ENCODE assay signal across 8 mouse cellular contexts in genomic region chr14:31640890-31641505, GRCm38 (mm10). TPM values are rescaled to one million over a fixed set of nuclear protein-coding genes. Genes with fewer than 3 reads are reported as not detected.
DNase-seq lines count a peak whose midpoint lies in the region; ATAC-seq and TF ChIP-seq lines count a peak whose summit lies in the region.

TSS of gene Btd (plus strand) at chr14:31641028.
TSS of gene Hacl1 (minus strand) at chr14:31641286.

- peak within 1 kb of the TSS; percentile 97 for H3K4me2 ChIP-seq in CH12.LX (ENCODE audit: insufficient read depth, low read depth, poor library complexity, severe bottlenecking)
- H3K4me2 ChIP-seq in heart, embryonic 15.5 days: peak within 1 kb of the TSS; percentile 90
- peak within 1 kb of the TSS; percentile 87 for H3K4me2 ChIP-seq in liver, embryonic 16.5 days (ENCODE audit: low read depth, low read length)
- H3K4me2 ChIP-seq in neural tube, embryonic 13.5 days: peak within 1 kb of the TSS; percentile 93

- TF ChIP-seq EP300 in CH12.LX (IDR thresholded peaks at IDR 0.05; ENCODE audit: low read length): no peak

- no peaks in the 10 kb centered on the region for H3K9me3 ChIP-seq in CH12.LX (replicated peaks; ENCODE audit: low read length)
- H3K9me3 ChIP-seq in forebrain, embryonic 10.5 days: no peaks in the 10 kb centered on the region
- no peaks in the 10 kb centered on the region for H3K9me3 ChIP-seq in heart, embryonic 15.5 days (replicated peaks)
- H3K9me3 ChIP-seq in liver, embryonic 16.5 days (replicated peaks; ENCODE audit: control insufficient read depth, low read length): no peaks in the 10 kb centered on the region
- no peaks in the 10 kb centered on the region for H3K9me3 ChIP-seq in neural tube, embryonic 13.5 days

- peak within 1 kb of the TSS; percentile 76 for H3K9ac ChIP-seq in CH12.LX (ENCODE audit: insufficient read depth, low read depth)
- peak within 1 kb of the TSS; percentile 71 for H3K9ac ChIP-seq in heart, embryonic 15.5 days
- peak within 1 kb of the TSS; percentile 82 for H3K9ac ChIP-seq in liver, embryonic 16.5 days (ENCODE audit: low read depth, low read length)
- peak within 1 kb of the TSS; percentile 73 for H3K9ac ChIP-seq in neural tube, embryonic 13.5 days

- H3K79me2 ChIP-seq in CH12.LX (replicated peaks; ENCODE audit: control insufficient read depth, extremely low read depth, insufficient read depth, poor library complexity, severe bottlenecking): no peaks in the 10 kb centered on the region; the same call in 1 of the 2 replicates

- DNase-seq in CH12.LX (ENCODE audit: extremely low read depth): peak; percentile 97
- peak; percentile 90 for DNase-seq in c-Kit-positive CD71-negative TER-119-negative erythroid progenitor cells, embryonic 14.5 days (ENCODE audit: low read depth)
- peak; percentile 88 for DNase-seq in forebrain, embryonic 10.5 days (ENCODE audit: extremely low spot score, low spot score)
- DNase-seq in kidney, postnatal 25 days: peak; percentile 92 to 96

- in situ Hi-C loops in CH12.LX (cut with MboI; ENCODE audit: low pct_ligation_motif_present, low pct_unique_long_range_greater_than_20kb, low sequenced_read_pairs): no loop called here

- H3K27me3 ChIP-seq in CH12.LX (replicated peaks): no peaks in the 10 kb centered on the region
- H3K27me3 ChIP-seq in forebrain, embryonic 10.5 days (ENCODE audit: poor library complexity, severe bottlenecking): no peaks in the 10 kb centered on the region
- no peaks in the 10 kb centered on the region for H3K27me3 ChIP-seq in heart, embryonic 15.5 days
- H3K27me3 ChIP-seq in liver, embryonic 16.5 days (ENCODE audit: control insufficient read depth, insufficient read depth, low read depth, low read length): no peaks in the 10 kb centered on the region
- H3K27me3 ChIP-seq in neural tube, embryonic 13.5 days: no peaks in the 10 kb centered on the region
- H3K27me3 ChIP-seq in testis, adult 2 months (ENCODE audit: control insufficient read depth, insufficient read depth, low read length): no peaks in the 10 kb centered on the region

- under 1% methylated on average over 30 of the region's 30 CpGs for WGBS in forebrain, embryonic 10.5 days
- WGBS in heart, embryonic 15.5 days: under 1% methylated on average over 30 of the region's 30 CpGs
- 0% methylated on average over 30 of the region's 30 CpGs for WGBS in liver, embryonic 16.5 days (ENCODE audit: insufficient replicate concordance)
- under 1% methylated on average over 30 of the region's 30 CpGs for WGBS in neural tube, embryonic 13.5 days

- dilution Hi-C loops in CH12.LX (cut with MboI; ENCODE audit: extremely low pct_ligation_motif_present, extremely low pct_unique_long_range_greater_than_20kb, low sequenced_read_pairs): no loop called here

- H3K4me3 ChIP-seq in CH12.LX (replicated peaks in 1 of 3; ENCODE audit: low read depth in 2 of 3, low read length in 2 of 3, poor library complexity in 1 of 3): peak within 1 kb of the TSS; percentile 64 to 82 (median 70)
- peak within 1 kb of the TSS; percentile 77 for H3K4me3 ChIP-seq in forebrain, embryonic 10.5 days
- peak within 1 kb of the TSS; percentile 83 for H3K4me3 ChIP-seq in heart, embryonic 15.5 days
- peak within 1 kb of the TSS; percentile 82 for H3K4me3 ChIP-seq in liver, embryonic 16.5 days (ENCODE audit: low read depth, low read length)
- peak within 1 kb of the TSS; percentile 54 for H3K4me3 ChIP-seq in neural tube, embryonic 13.5 days
- peak within 1 kb of the TSS; percentile 95 for H3K4me3 ChIP-seq in testis, adult 2 months (ENCODE audit: control insufficient read depth, low read depth, low read length)

- TF ChIP-seq POLR2A in CH12.LX (IDR thresholded peaks at IDR 0.05; ENCODE audit: low read depth, low read length): peak; percentile 81
- TF ChIP-seq POLR2A in testis, adult 2 months (IDR thresholded peaks at IDR 0.05; ENCODE audit: control insufficient read depth, low read depth, low read length): peak; percentile 50; the same call in 1 of the 2 replicates

- no peak for TF ChIP-seq CTCF in CH12.LX (conservative IDR thresholded peaks at IDR 0.05 in 1 of 2, IDR thresholded peaks at IDR 0.05 in 1 of 2; ENCODE audit: low read depth in 2 of 2, low read length in 2 of 2)
- no peak for TF ChIP-seq CTCF in testis, adult 2 months (IDR thresholded peaks at IDR 0.05; ENCODE audit: control insufficient read depth, insufficient read depth, insufficient replicate concordance, low read depth, low read length)

- no peak for TF ChIP-seq RAD21 in CH12.LX (IDR thresholded peaks at IDR 0.05; ENCODE audit: low read depth, low read length)

- peaks cover 3 to 33% of the 10 kb centered on the region in 2 experiments for H3K4me1 ChIP-seq in CH12.LX (ENCODE audit: control insufficient read depth in 1 of 2, insufficient read depth in 2 of 2)
- peaks cover 17% of the 10 kb centered on the region for H3K4me1 ChIP-seq in forebrain, embryonic 10.5 days
- peaks cover 12% of the 10 kb centered on the region for H3K4me1 ChIP-seq in heart, embryonic 15.5 days (replicated peaks)
- H3K4me1 ChIP-seq in liver, embryonic 16.5 days (ENCODE audit: control insufficient read depth, low read depth, low read length): peaks cover 13% of the 10 kb centered on the region
- H3K4me1 ChIP-seq in neural tube, embryonic 13.5 days (replicated peaks): peaks cover 19% of the 10 kb centered on the region
- H3K4me1 ChIP-seq in testis, adult 2 months (ENCODE audit: control insufficient read depth, insufficient read depth, low read length): peaks cover 2% of the 10 kb centered on the region; the same call in 1 of the 2 replicates

- ATAC-seq in heart, embryonic 15.5 days (replicated peaks; ENCODE audit: insufficient number of reproducible peaks, insufficient read depth, low FRiP score, low read depth): peak; percentile 98
- ATAC-seq in liver, embryonic 16.5 days (ENCODE audit: low read depth): peak; percentile 95
- peak; percentile 98 for ATAC-seq in neural tube, embryonic 13.5 days (ENCODE audit: low read depth)

- peak within 1 kb of the TSS; percentile 89 for H3K27ac ChIP-seq in CH12.LX (ENCODE audit: insufficient read depth, low read depth)
- peak within 1 kb of the TSS; percentile 90 for H3K27ac ChIP-seq in forebrain, embryonic 10.5 days
- peak within 1 kb of the TSS; percentile 90 for H3K27ac ChIP-seq in heart, embryonic 15.5 days
- H3K27ac ChIP-seq in liver, embryonic 16.5 days (ENCODE audit: low read length): peak within 1 kb of the TSS; percentile 90
- H3K27ac ChIP-seq in neural tube, embryonic 13.5 days (replicated peaks): peak within 1 kb of the TSS; percentile 75
- peak within 1 kb of the TSS; percentile 88 for H3K27ac ChIP-seq in testis, adult 2 months (ENCODE audit: control insufficient read depth, insufficient read depth, low read depth, low read length)

- H3K36me3 ChIP-seq in CH12.LX (replicated peaks in 1 of 2; ENCODE audit: control insufficient read depth in 1 of 2, insufficient read depth in 1 of 2, low read length in 1 of 2): peaks cover 0 to 7% of the 10 kb centered on the region in 2 experiments
- no peaks in the 10 kb centered on the region for H3K36me3 ChIP-seq in forebrain, embryonic 10.5 days (replicated peaks)
- no peaks in the 10 kb centered on the region for H3K36me3 ChIP-seq in heart, embryonic 15.5 days
- H3K36me3 ChIP-seq in liver, embryonic 16.5 days (ENCODE audit: control insufficient read depth, insufficient read depth): no peaks in the 10 kb centered on the region
- no peaks in the 10 kb centered on the region for H3K36me3 ChIP-seq in neural tube, embryonic 13.5 days
- no peaks in the 10 kb centered on the region for H3K36me3 ChIP-seq in testis, adult 2 months (ENCODE audit: control insufficient read depth, insufficient read depth, low read length)

TF ChIP-seq in CH12.LX, 34 proteins besides CTCF, POLR2A, EP300 and RAD21 (continues in another document):
- TF ChIP-seq E2F4 (IDR thresholded peaks at IDR 0.05; ENCODE audit: insufficient replicate concordance, low read depth, low read length): peak; percentile 72; the same call in 1 of the 2 replicates
- peak; percentile 60; the same call in 1 of the 2 replicates for TF ChIP-seq TCF12 (IDR thresholded peaks at IDR 0.05; ENCODE audit: low read depth, low read length)
- no peak for TF ChIP-seq SMC3 (IDR thresholded peaks at IDR 0.05; ENCODE audit: low read depth, low read length)
- TF ChIP-seq KAT2A (IDR thresholded peaks at IDR 0.05; ENCODE audit: insufficient replicate concordance, low read length): 0 out of 2 replicates have a peak, but pooled peaks have one; percentile 29
- no peak for TF ChIP-seq MAX (IDR thresholded peaks at IDR 0.05; ENCODE audit: low read length)
- TF ChIP-seq MYC (IDR thresholded peaks at IDR 0.05; ENCODE audit: low read depth, low read length): peak; percentile 46; the same call in 1 of the 2 replicates
- peak; percentile 73 for TF ChIP-seq ELF1 (IDR thresholded peaks at IDR 0.05; ENCODE audit: low read depth, low read length)
- no peak for TF ChIP-seq USF2 (conservative IDR thresholded peaks at IDR 0.05; ENCODE audit: low read depth, low read length)
- no peak for TF ChIP-seq ZKSCAN1 (IDR thresholded peaks at IDR 0.05; ENCODE audit: borderline replicate concordance, low read depth, low read length)
- no peak for TF ChIP-seq MAFK (IDR thresholded peaks at IDR 0.05; ENCODE audit: insufficient replicate concordance, low read length)
- TF ChIP-seq POLR2AphosphoS2 (IDR thresholded peaks at IDR 0.05; ENCODE audit: low read depth, low read length): no peak
- TF ChIP-seq JUN (IDR thresholded peaks at IDR 0.05; ENCODE audit: insufficient read depth, low read depth, low read length): no peak

RNA-seq across cellular contexts. Expression of gene Btd, which starts in this region (rescaled TPM):
- 14.1 and 16.2 TPM in 2 replicates for total RNA-seq in CH12.LX (2012; rRNA removed)
- total RNA-seq in CH12.LX (2014; rRNA removed): 22.5 and 23.0 TPM in 2 replicates
- polyA plus RNA-seq in CH12.LX (2012; ENCODE audit: insufficient read length, low read depth): 18.2 and 25.4 TPM in 2 replicates
- polyA plus RNA-seq in forebrain, embryonic 10.5 days (2016; fragmentation: Nextera tagmentation; extraction: Ambion mirVana): 11.8 and 13.0 TPM in 2 replicates
- polyA plus RNA-seq in heart, embryonic 15.5 days (2015; fragmentation: Nextera tagmentation; extraction: Ambion mirVana): 20.4 and 23.5 TPM in 2 replicates
- 13.0 and 15.4 TPM in 2 replicates for polyA plus RNA-seq in liver, embryonic 16.5 days (2015; fragmentation: Nextera tagmentation; extraction: Ambion mirVana)
- polyA plus RNA-seq in neural tube, embryonic 13.5 days (2015; fragmentation: Nextera tagmentation; extraction: Ambion mirVana): 16.9 and 17.8 TPM in 2 replicates
- 6.6 and 7.7 TPM in 2 replicates for polyA plus RNA-seq in testis, adult 2 months (2012; rRNA removed)

RNA-seq across cellular contexts. Expression of gene Hacl1, which starts in this region (rescaled TPM):
- total RNA-seq in CH12.LX (2012; rRNA removed) (14.3 and 20.2 TPM in 2 replicates), CH12.LX (2014; rRNA removed) (22.6 and 23.7 TPM in 2 replicates)
- 13.6 and 13.7 TPM in 2 replicates for polyA plus RNA-seq in CH12.LX (2012; ENCODE audit: insufficient read length, low read depth)
- polyA plus RNA-seq in forebrain, embryonic 10.5 days (2016; fragmentation: Nextera tagmentation; extraction: Ambion mirVana): 6.0 and 7.1 TPM in 2 replicates
- 9.7 and 11.6 TPM in 2 replicates for polyA plus RNA-seq in heart, embryonic 15.5 days (2015; fragmentation: Nextera tagmentation; extraction: Ambion mirVana)
- 15.9 and 16.1 TPM in 2 replicates for polyA plus RNA-seq in liver, embryonic 16.5 days (2015; fragmentation: Nextera tagmentation; extraction: Ambion mirVana)
- polyA plus RNA-seq in neural tube, embryonic 13.5 days (2015; fragmentation: Nextera tagmentation; extraction: Ambion mirVana): 8.8 and 9.9 TPM in 2 replicates
- 11.3 and 15.1 TPM in 2 replicates for polyA plus RNA-seq in testis, adult 2 months (2012; rRNA removed)

Comparison
In these comparisons a context has a peak if more than half of its experiments do, and no peak if none do; other contexts are left out.
1. Peak in every context shown above with its lines: DNase-seq, ATAC-seq, H3K4me3 ChIP-seq and H3K27ac ChIP-seq.